In genomic region chr4:106776998-106777397, GRCm38 (mm10) we compare ENCODE assay signal across 9 mouse cellular contexts. TPM values are rescaled to one million over a fixed set of nuclear protein-coding genes. Genes with fewer than 3 reads are reported as not detected.
DNase-seq lines count a peak whose midpoint lies in the region; ATAC-seq lines count a peak whose summit lies in the region.
"Had no signal": no experiment of that assay in that cellular context is flagged by ENCODE, and none has a peak within 500 bp of the region (broad histone marks: within the 10 kb centered on the region; RNA-seq: fewer than 3 reads in every experiment).

No protein-coding gene starts in this region.

- no peaks in the 10 kb centered on the region for H3K36me3 ChIP-seq in forebrain, embryonic 14.5 days (ENCODE audit: control insufficient read depth, insufficient read depth, low read length)
- no peaks in the 10 kb centered on the region for H3K36me3 ChIP-seq in neural tube, embryonic 11.5 days (ENCODE audit: control insufficient read depth, insufficient read depth, low read length)
- H3K36me3 ChIP-seq: liver, embryonic 13.5 days had no signal

- no peaks in the 10 kb centered on the region for H3K9me3 ChIP-seq in forebrain, embryonic 14.5 days (replicated peaks; ENCODE audit: control insufficient read depth, low read length)
- no peaks in the 10 kb centered on the region for H3K9me3 ChIP-seq in neural tube, embryonic 11.5 days (ENCODE audit: control insufficient read depth, low read length)
- H3K9me3 ChIP-seq: liver, embryonic 13.5 days had no signal

- H3K4me2 ChIP-seq in forebrain, embryonic 14.5 days (ENCODE audit: low read length) = no peak overlapping the region
- H3K4me2 ChIP-seq in neural tube, embryonic 11.5 days (ENCODE audit: low read depth) = no peak overlapping the region
- H3K4me2 ChIP-seq: liver, embryonic 13.5 days had no signal

- 28% methylated on average over 3 of the region's 3 CpGs for WGBS in forebrain, embryonic 14.5 days
- WGBS in neural tube, embryonic 11.5 days = 24% methylated on average over 3 of the region's 3 CpGs

- peak; percentile 79 for DNase-seq in brain, embryonic 18.5 days (ENCODE audit: low read depth, low spot score)
- peak; percentile 95 for DNase-seq in forebrain, embryonic 14.5 days (ENCODE audit: low spot score)
- peak; percentile 52 to 53 for DNase-seq in layer of hippocampus, postnatal 36 days
- DNase-seq in neural tube, embryonic 11.5 days (ENCODE audit: low spot score) = peak; percentile 68
- no peak for DNase-seq in thymus, postnatal 10 days (ENCODE audit: low spot score in 2 of 2)
- DNase-seq in gastrocnemius, adult 18-20 months (ENCODE audit: low spot score) = no peak
- no peak for DNase-seq in lung, postnatal 25 days (ENCODE audit: low spot score)
- no peak for DNase-seq in thymus, postnatal 0 days (ENCODE audit: low spot score)
- DNase-seq: liver, embryonic 13.5 days had no signal

- peaks cover 22% of the 10 kb centered on the region for H3K4me1 ChIP-seq in forebrain, embryonic 14.5 days (ENCODE audit: control insufficient read depth, insufficient read depth, low read length)
- peaks cover 23% of the 10 kb centered on the region for H3K4me1 ChIP-seq in neural tube, embryonic 11.5 days (ENCODE audit: control insufficient read depth, insufficient read depth, low read length)

- no peak overlapping the region for H3K4me3 ChIP-seq in forebrain, embryonic 14.5 days (ENCODE audit: low read depth, low read length)
- H3K4me3 ChIP-seq in neural tube, embryonic 11.5 days (ENCODE audit: low read depth, low read length) = no peak overlapping the region
- H3K4me3 ChIP-seq: liver, embryonic 13.5 days had no signal

- ATAC-seq in forebrain, embryonic 14.5 days = peak; percentile 54
- peak; percentile 33; the same call in 1 of the 2 replicates for ATAC-seq in neural tube, embryonic 11.5 days (ENCODE audit: insufficient read depth, low FRiP score, low TSS enrichment)

- no peak overlapping the region for H3K9ac ChIP-seq in forebrain, embryonic 14.5 days (ENCODE audit: low read length)
- H3K9ac ChIP-seq in neural tube, embryonic 11.5 days (ENCODE audit: low read length) = no peak overlapping the region
- H3K9ac ChIP-seq: liver, embryonic 13.5 days had no signal

- H3K27me3 ChIP-seq in forebrain, embryonic 14.5 days (replicated peaks; ENCODE audit: control insufficient read depth, insufficient read depth, low read length) = no peaks in the 10 kb centered on the region
- H3K27me3 ChIP-seq in neural tube, embryonic 11.5 days (ENCODE audit: control insufficient read depth, insufficient read depth, low read length) = no peaks in the 10 kb centered on the region
- H3K27me3 ChIP-seq: liver, embryonic 13.5 days had no signal

- no peak overlapping the region for H3K27ac ChIP-seq in forebrain, embryonic 14.5 days (ENCODE audit: low read depth, low read length)
- no peak overlapping the region for H3K27ac ChIP-seq in neural tube, embryonic 11.5 days (ENCODE audit: low read depth, low read length)
- H3K27ac ChIP-seq: liver, embryonic 13.5 days had no signal

RNA-seq across cellular contexts. Expression of gene Acot11, which starts 27.8 kb away (rescaled TPM):
- polyA plus RNA-seq in forebrain, embryonic 14.5 days (2014; fragmentation: Nextera tagmentation; extraction: Ambion mirVana) = 0.77 and 1.3 TPM in 2 replicates
- 10 to 100 TPM; 50.8 to 52.0 TPM for total RNA-seq in layer of hippocampus, postnatal 36 days (2021)
- 1.4 and 1.8 TPM in 2 replicates for polyA plus RNA-seq in neural tube, embryonic 11.5 days (2014; fragmentation: Nextera tagmentation; extraction: Ambion mirVana)
- 10 to 100 TPM in 1 of 2 experiments, 1 to 10 TPM in 1; 9.9 to 13.2 TPM for total RNA-seq in gastrocnemius, adult 18-20 months (2021)
- 0.78 and 0.88 TPM in 2 replicates for polyA plus RNA-seq in thymus, postnatal 0 days (2015; fragmentation: Nextera tagmentation; extraction: Ambion mirVana)

RNA-seq across cellular contexts. Expression of gene Fam151a, which starts 43.3 kb away (rescaled TPM):
- not detected in 2 replicates for polyA plus RNA-seq in forebrain, embryonic 14.5 days (2014; fragmentation: Nextera tagmentation; extraction: Ambion mirVana)
- not detected for total RNA-seq in layer of hippocampus, postnatal 36 days (2021)
- polyA plus RNA-seq in neural tube, embryonic 11.5 days (2014; fragmentation: Nextera tagmentation; extraction: Ambion mirVana) = not detected in 2 replicates
- total RNA-seq in gastrocnemius, adult 18-20 months (2021) = not detected
- polyA plus RNA-seq in thymus, postnatal 0 days (2015; fragmentation: Nextera tagmentation; extraction: Ambion mirVana) = 0.21 and 0.22 TPM in 2 replicates

RNA-seq across cellular contexts. Expression of gene Mroh7, which starts 46.3 kb away (rescaled TPM):
- 0.09 and 0.18 TPM in 2 replicates for polyA plus RNA-seq in forebrain, embryonic 14.5 days (2014; fragmentation: Nextera tagmentation; extraction: Ambion mirVana)
- 1 to 10 TPM; 2.8 to 2.9 TPM for total RNA-seq in layer of hippocampus, postnatal 36 days (2021)
- polyA plus RNA-seq in neural tube, embryonic 11.5 days (2014; fragmentation: Nextera tagmentation; extraction: Ambion mirVana) = not detected in 2 replicates
- total RNA-seq in gastrocnemius, adult 18-20 months (2021) = under 1 TPM; 0.09 to 0.50 TPM
- not detected in 2 replicates for polyA plus RNA-seq in thymus, postnatal 0 days (2015; fragmentation: Nextera tagmentation; extraction: Ambion mirVana)

Comparison
In these comparisons a context has a peak if more than half of its experiments do, and no peak if none do; other contexts are left out.
1. DNase-seq: peak in brain, embryonic 18.5 days (single experiment), forebrain, embryonic 14.5 days (single experiment), layer of hippocampus, postnatal 36 days (2 of 2) and neural tube, embryonic 11.5 days (single experiment); none in thymus, postnatal 10 days (0 of 2), gastrocnemius, adult 18-20 months (single experiment), lung, postnatal 25 days (single experiment) and thymus, postnatal 0 days (single experiment).